Mouse (Mus musculus) stomach, embryonic 15.5 days (tissue): ENCODE measurements around the gene Igsf9b. TPM values are rescaled to one million over a fixed set of nuclear protein-coding genes. Genes with fewer than 3 reads are reported as not detected.

Experiments used
- ATAC-seq: fragments of 200-750 bp; cut with Nextera tagmentation; 2 replicates; pipeline ENCODE4 v1.8.0; 2017; ENCODE audit warnings: low read depth, moderate number of reproducible peaks, moderate TSS enrichment; ENCODE audit not compliant: insufficient read depth, low FRiP score
- H3K27ac ChIP-seq: fragments of 300-500 bp; sonication (generic); 2 replicates; pipeline ENCODE4 v1.5.1; 2015; ENCODE audit warnings: mild to moderate bottlenecking, inconsistent platforms
- H3K27me3 ChIP-seq: fragments of 300-500 bp; sonication (generic); replicated peaks from 2 replicates; pipeline ENCODE4 v1.6.1; 2015; ENCODE audit warnings: inconsistent platforms
- H3K36me3 ChIP-seq: fragments of 300-500 bp; sonication (generic); 2 replicates; pipeline ENCODE4 v1.6.1; 2015; ENCODE audit warnings: inconsistent platforms
- H3K4me1 ChIP-seq: fragments of 300-500 bp; sonication (generic); 2 replicates; pipeline ENCODE4 v1.6.1; 2015; ENCODE audit warnings: inconsistent platforms
- H3K4me2 ChIP-seq: fragments of 300-500 bp; sonication (generic); 2 replicates; pipeline ENCODE4 v1.6.1; 2015; ENCODE audit warnings: mild to moderate bottlenecking, inconsistent platforms
- H3K4me3 ChIP-seq: fragments of 300-500 bp; sonication (generic); replicated peaks from 2 replicates; pipeline ENCODE4 v1.5.1; 2015; ENCODE audit warnings: inconsistent platforms
- H3K9ac ChIP-seq: fragments of 300-500 bp; sonication (generic); 2 replicates; pipeline ENCODE4 v1.6.1; 2015; ENCODE audit warnings: inconsistent platforms
- H3K9me3 ChIP-seq: fragments of 300-500 bp; sonication (generic); 2 replicates; pipeline ENCODE4 v1.6.1; 2016; ENCODE audit warnings: inconsistent platforms
- WGBS: fragments of 180-500 bp; shearing (Covaris S2); methylation state at CpG from one replicate; pipeline ENCODE4 v1.1.7; 2015; 5-methylcytosine and 5-hydroxymethylcytosine counted together
- polyA plus RNA-seq: library from polyadenylated mRNA; unstranded; fragments of >200 nt; fragmentation: Nextera tagmentation; extraction: Ambion mirVana; gene quantifications from 2 replicates; pipeline ENCODE4 v1.2.1, GENCODE M21; 2015

Igsf9b gene
- polyA plus RNA-seq, 1 experiment from 2014 or later: 6.6 TPM

DNA sequence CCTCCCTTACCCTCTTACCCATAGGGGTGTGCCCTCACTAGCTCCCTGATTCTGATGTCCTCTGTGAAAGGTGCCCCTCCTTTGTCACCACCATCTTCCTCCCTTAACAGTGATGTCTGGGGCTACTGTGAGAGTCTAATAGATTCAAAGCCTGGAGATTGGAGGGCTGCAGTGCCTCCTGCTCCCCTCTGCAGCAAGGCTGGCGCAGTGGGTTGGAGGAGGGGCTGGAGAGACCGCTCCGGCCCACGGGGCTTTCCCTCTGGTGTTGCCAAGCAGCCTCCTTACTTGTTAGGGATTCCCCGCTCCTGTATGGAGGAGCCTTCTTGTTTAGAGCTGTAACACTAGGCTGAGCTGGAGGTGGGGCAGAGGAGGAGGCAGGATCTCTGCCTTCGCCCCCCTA is 9.6 kb downstream of the Igsf9b start:
- no peak overlapping the region for H3K4me2 ChIP-seq
- no peaks in the 10 kb centered on the region for H3K4me1 ChIP-seq
- H3K9ac ChIP-seq: no peak overlapping the region
- H3K27ac ChIP-seq: no peak overlapping the region
- H3K4me3 ChIP-seq: no peak overlapping the region
- no peaks in the 10 kb centered on the region for H3K36me3 ChIP-seq
- no peaks in the 10 kb centered on the region for H3K27me3 ChIP-seq
- no peaks in the 10 kb centered on the region for H3K9me3 ChIP-seq
- no peak for ATAC-seq
- 53% methylated on average over 6 of the region's 6 CpGs for WGBS

GRCm38 (mm10) chr9:27310005-27310404 is 11.0 kb downstream of the Igsf9b start:
- no peak overlapping the region for H3K4me2 ChIP-seq

DNA sequence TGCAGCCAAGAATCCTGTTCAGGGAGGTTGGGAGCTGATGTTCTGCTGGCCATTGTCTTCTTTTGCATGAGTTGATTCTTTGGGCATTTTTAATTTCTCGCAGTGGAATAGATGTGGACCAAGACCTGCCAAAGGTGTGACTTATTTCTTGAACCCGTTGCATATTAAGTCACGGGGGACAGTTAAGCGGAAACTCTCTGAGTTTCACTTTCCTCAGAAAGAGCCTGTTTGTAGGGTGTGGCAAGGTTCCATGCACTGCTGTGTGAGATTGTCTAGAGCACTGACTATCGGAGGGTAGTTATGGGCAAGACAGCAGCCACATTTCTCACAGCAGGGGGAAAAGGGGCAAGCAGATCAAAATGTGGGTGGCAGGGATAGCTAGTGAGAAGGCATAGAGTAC is 14.4 kb downstream of the Igsf9b start:
- Histone ChIP-seq H3K27me3 (no peaks in the 10 kb centered on the region), H3K9me3 (no peaks in the 10 kb centered on the region), H3K27ac (no peak overlapping the region), H3K36me3 (no peaks in the 10 kb centered on the region), H3K4me2 (no peak overlapping the region), H3K4me1 (no peaks in the 10 kb centered on the region), H3K4me3 (no peak overlapping the region), H3K9ac (no peak overlapping the region)
- no peak for ATAC-seq
- 90% methylated on average over 5 of the region's 5 CpGs for WGBS

More at GRCm38 (mm10) chr9:27310005-27310404, 11.0 kb downstream of the Igsf9b start:
- no peak overlapping the region for H3K27ac ChIP-seq
- H3K9ac ChIP-seq: no peak overlapping the region
- H3K9me3 ChIP-seq: no peaks in the 10 kb centered on the region
- H3K4me1 ChIP-seq: no peaks in the 10 kb centered on the region
- H3K4me3 ChIP-seq: no peak overlapping the region
- H3K27me3 ChIP-seq: no peaks in the 10 kb centered on the region
- WGBS: 75% methylated on average over 4 of the region's 4 CpGs
- no peak for ATAC-seq
- H3K36me3 ChIP-seq: no peaks in the 10 kb centered on the region

DNA sequence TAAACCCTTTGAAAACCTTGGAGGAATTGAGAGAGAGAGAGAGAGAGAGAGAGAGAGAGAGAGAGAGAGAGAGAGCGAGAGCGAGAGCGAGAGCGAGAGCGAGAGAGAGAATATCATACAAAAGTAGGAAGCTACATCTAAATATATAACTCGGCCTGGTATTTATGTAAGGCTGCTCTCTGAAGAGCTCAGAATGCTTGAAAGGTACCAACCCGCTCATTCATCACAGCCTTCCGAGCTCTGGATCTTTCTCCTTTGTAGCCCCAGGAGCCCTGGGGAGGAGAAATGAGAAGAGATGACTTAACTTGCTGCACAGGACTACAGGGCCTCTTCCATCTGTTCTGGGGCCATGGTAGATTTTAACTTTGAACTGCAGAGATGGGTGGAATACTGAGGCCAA is 22.3 kb downstream of the Igsf9b start:
- no peak for ATAC-seq
- no peak overlapping the region for H3K4me3 ChIP-seq
- H3K9me3 ChIP-seq: no peaks in the 10 kb centered on the region
- no peak overlapping the region for H3K4me2 ChIP-seq
- WGBS: 88% methylated on average over 8 of the region's 8 CpGs
- no peaks in the 10 kb centered on the region for H3K4me1 ChIP-seq
- H3K9ac ChIP-seq: no peak overlapping the region
- H3K27me3 ChIP-seq: no peaks in the 10 kb centered on the region
- H3K27ac ChIP-seq: no peak overlapping the region
- H3K36me3 ChIP-seq: no peaks in the 10 kb centered on the region

- Histone ChIP-seq H3K27ac (no peak overlapping the region), H3K9ac (no peak overlapping the region), H3K4me1 (no peaks in the 10 kb centered on the region), H3K4me3 (no peak overlapping the region), H3K27me3 (no peaks in the 10 kb centered on the region), H3K4me2 (no peak overlapping the region), H3K36me3 (no peaks in the 10 kb centered on the region), H3K9me3 (no peaks in the 10 kb centered on the region)
- ATAC-seq: no peak
- 88% methylated on average over 7 of the region's 7 CpGs for WGBS
Observed at GRCm38 (mm10) chr9:27322277-27322676, 23.3 kb downstream of the Igsf9b start.

DNA sequence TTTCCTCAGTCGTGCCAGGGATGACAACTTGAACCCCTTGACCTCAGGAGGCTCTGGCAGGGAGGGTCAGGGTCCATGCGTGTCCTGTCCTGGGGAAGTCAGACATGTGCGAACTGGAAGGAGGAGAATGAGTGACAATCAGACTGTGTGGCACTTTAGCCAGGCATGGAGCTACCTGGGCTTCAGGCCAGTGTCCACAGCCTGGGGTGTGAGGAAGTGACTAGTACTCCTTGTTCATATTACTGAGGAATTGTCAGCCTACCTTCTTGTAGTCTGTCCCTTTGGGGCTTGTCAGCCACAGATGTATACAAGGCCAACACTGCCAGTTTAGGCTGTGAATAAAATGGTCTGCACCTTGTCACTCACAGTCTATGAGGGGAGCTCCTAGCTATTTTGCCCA is 24.4 kb downstream of the Igsf9b start:
- no peak overlapping the region for H3K4me3 ChIP-seq
- ATAC-seq: no peak
- no peak overlapping the region for H3K9ac ChIP-seq
- no peak overlapping the region for H3K4me2 ChIP-seq
- no peaks in the 10 kb centered on the region for H3K4me1 ChIP-seq
- no peaks in the 10 kb centered on the region for H3K36me3 ChIP-seq
- 87% methylated on average over 3 of the region's 3 CpGs for whole genome bisulfite sequencing
- H3K9me3 ChIP-seq: no peaks in the 10 kb centered on the region
- H3K27me3 ChIP-seq: no peaks in the 10 kb centered on the region
- no peak overlapping the region for H3K27ac ChIP-seq

- Histone ChIP-seq H3K27ac (no peak overlapping the region), H3K9ac (no peak overlapping the region), H3K9me3 (no peaks in the 10 kb centered on the region), H3K4me1 (no peaks in the 10 kb centered on the region), H3K4me3 (no peak overlapping the region), H3K36me3 (no peaks in the 10 kb centered on the region), H3K27me3 (no peaks in the 10 kb centered on the region), H3K4me2 (no peak overlapping the region)
- ATAC-seq: no peak
- WGBS: 66% methylated on average over 2 of the region's 2 CpGs
Observed at GRCm38 (mm10) chr9:27325920-27326319, 26.9 kb downstream of the Igsf9b start.

DNA sequence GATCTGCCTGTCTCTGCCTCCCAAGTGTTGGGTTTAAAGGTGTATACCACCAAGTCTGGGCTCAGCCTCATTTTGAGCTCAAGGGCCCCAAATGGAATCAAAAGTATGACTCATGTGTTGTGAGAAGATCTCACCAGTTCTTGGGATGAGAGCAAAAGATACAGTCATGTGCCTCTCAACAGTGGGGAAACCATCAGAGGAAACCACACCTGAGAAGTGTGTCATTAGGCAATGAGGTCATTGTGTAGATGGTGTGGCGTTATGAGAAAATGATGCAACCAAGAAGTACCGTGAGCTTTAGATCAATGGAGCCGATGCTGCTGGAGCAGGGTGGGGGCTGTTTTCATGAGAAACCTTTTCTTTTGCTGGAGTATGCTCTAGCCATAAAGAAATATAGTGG is 28.6 kb downstream of the Igsf9b start:
- Histone ChIP-seq H3K27ac (no peak overlapping the region), H3K4me1 (no peaks in the 10 kb centered on the region), H3K9ac (no peak overlapping the region), H3K4me3 (no peak overlapping the region), H3K9me3 (no peaks in the 10 kb centered on the region), H3K4me2 (no peak overlapping the region), H3K27me3 (no peaks in the 10 kb centered on the region), H3K36me3 (no peaks in the 10 kb centered on the region)
- no peak for ATAC-seq
- WGBS: 92% methylated on average over 3 of the region's 3 CpGs

GRCm38 (mm10) chr9:27330374-27330773 is 31.4 kb downstream of the Igsf9b start:
- Histone ChIP-seq H3K4me1 (no peaks in the 10 kb centered on the region), H3K9me3 (no peaks in the 10 kb centered on the region), H3K27me3 (no peaks in the 10 kb centered on the region), H3K4me3 (no peak overlapping the region), H3K9ac (no peak overlapping the region), H3K27ac (no peak overlapping the region), H3K36me3 (no peaks in the 10 kb centered on the region), H3K4me2 (no peak overlapping the region)
- no peak for ATAC-seq
- 73% methylated on average over 4 of the region's 4 CpGs for WGBS

DNA sequence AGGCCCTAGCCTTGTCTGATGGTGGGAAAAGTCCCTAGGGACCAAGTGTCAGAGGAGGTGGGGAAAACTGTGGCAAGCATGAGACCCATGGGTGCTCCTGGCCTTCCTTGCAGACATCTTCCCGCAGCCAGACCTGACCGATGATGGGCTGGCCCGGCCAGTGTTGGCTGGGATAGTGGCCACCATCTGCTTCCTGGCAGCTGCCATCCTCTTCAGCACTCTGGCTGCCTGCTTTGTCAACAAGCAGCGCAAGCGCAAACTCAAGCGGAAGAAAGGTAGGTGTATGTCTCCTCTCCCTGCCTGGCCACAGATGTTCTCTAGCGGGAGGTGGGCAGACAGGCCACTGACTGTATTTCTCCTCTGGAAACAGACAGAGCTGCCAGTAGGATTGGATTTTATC is 32.5 kb downstream of the Igsf9b start:
- Histone ChIP-seq H3K4me1 (no peaks in the 10 kb centered on the region), H3K27me3 (no peaks in the 10 kb centered on the region), H3K4me3 (no peak overlapping the region), H3K9me3 (no peaks in the 10 kb centered on the region), H3K36me3 (no peaks in the 10 kb centered on the region), H3K9ac (no peak overlapping the region), H3K27ac (no peak overlapping the region), H3K4me2 (no peak overlapping the region)
- WGBS: 92% methylated on average over 7 of the region's 7 CpGs
- no peak for ATAC-seq

DNA sequence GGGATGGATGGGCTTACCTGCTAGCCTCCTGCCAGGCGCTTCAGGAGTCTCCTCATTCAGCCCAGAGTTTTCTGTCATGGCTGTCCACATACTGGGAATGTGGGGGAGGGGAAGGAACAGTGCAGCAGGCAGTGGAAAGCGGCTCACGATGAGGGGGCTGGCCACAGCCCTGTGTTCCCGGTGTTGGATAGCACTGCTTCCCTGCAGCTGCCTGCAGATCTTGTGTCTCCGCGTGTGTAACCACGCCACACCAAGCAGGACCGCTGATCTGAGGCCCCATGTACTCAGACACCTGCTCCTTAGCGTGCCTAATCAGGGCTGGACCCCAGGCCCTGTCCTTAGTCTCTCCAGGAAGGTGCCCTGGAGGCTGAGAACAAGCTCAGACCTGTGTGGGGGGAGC is 35.9 kb downstream of the Igsf9b start:
- H3K36me3 ChIP-seq: no peaks in the 10 kb centered on the region
- H3K4me1 ChIP-seq: no peaks in the 10 kb centered on the region
- no peaks in the 10 kb centered on the region for H3K27me3 ChIP-seq
- H3K4me3 ChIP-seq: no peak overlapping the region
- 83% methylated on average over 9 of the region's 9 CpGs for WGBS
- H3K9me3 ChIP-seq: no peaks in the 10 kb centered on the region
- no peak overlapping the region for H3K4me2 ChIP-seq
- no peak overlapping the region for H3K27ac ChIP-seq
- no peak for ATAC-seq
- H3K9ac ChIP-seq: no peak overlapping the region

GRCm38 (mm10) chr9:27336962-27337636 is 38.1 kb downstream of the Igsf9b start:
- Histone ChIP-seq H3K9me3 (no peaks in the 10 kb centered on the region), H3K27ac (no peak overlapping the region), H3K4me3 (no peak overlapping the region), H3K4me2 (no peak overlapping the region), H3K27me3 (no peaks in the 10 kb centered on the region), H3K9ac (no peak overlapping the region), H3K4me1 (no peaks in the 10 kb centered on the region), H3K36me3 (no peaks in the 10 kb centered on the region)
- whole genome bisulfite sequencing: 84% methylated on average over 4 of the region's 4 CpGs
- no peak for ATAC-seq

GRCm38 (mm10) chr9:27339168-27339567 is 40.2 kb downstream of the Igsf9b start:
- Histone ChIP-seq H3K27ac (no peak overlapping the region), H3K4me1 (no peaks in the 10 kb centered on the region), H3K4me2 (no peak overlapping the region), H3K27me3 (no peaks in the 10 kb centered on the region), H3K36me3 (no peaks in the 10 kb centered on the region), H3K9ac (no peak overlapping the region), H3K4me3 (no peak overlapping the region), H3K9me3 (no peaks in the 10 kb centered on the region)
- WGBS: 88% methylated on average over 1 of the region's 1 CpGs
- ATAC-seq: no peak
